Mouse (Mus musculus) ES-E14 (cell line): ENCODE measurements at regions not wholly inside any gene's neighbourhood (a gene's known extent, or its start where the extent isn't known, plus 50 kb on each side); places are given as distances from the start of the nearest gene placed in this dataset.

Source experiments
- CHD2 ChIP-seq: IDR thresholded peaks from 2 replicates; pipeline ENCODE4 v1.6.1; 2014; ENCODE audit warnings: mild to moderate bottlenecking, low read depth, low read length, inconsistent platforms
- MAFK ChIP-seq: IDR thresholded peaks from 2 replicates; pipeline ENCODE4 v1.6.1; 2014; ENCODE audit warnings: mild to moderate bottlenecking, low read depth, low read length, inconsistent platforms; ENCODE audit not compliant: insufficient read depth

GRCm38 (mm10) chr2:57504678-57505077, 267.2 kb downstream of the Gpd2 start:
- TF ChIP-seq CHD2 = no peak
- TF ChIP-seq MAFK = no peak
